Mouse (Mus musculus) heart, embryonic 11.5 days (tissue): ENCODE measurements at regions not wholly inside any gene's neighbourhood (a gene's known extent, or its start where the extent isn't known, plus 50 kb on each side); places are given as distances from the start of the nearest gene placed in this dataset.

ENCODE experiments used
- ATAC-seq: fragments of 200-750 bp; cut with Nextera tagmentation; replicated peaks from 2 replicates; pipeline ENCODE4 v1.8.0; 2017; ENCODE audit warnings: moderate library complexity; ENCODE audit not compliant: insufficient number of reproducible peaks, low FRiP score, low TSS enrichment
- H3K27ac ChIP-seq: fragments of 300-500 bp; sonication (generic); 2 replicates; pipeline ENCODE4 v1.5.1; 2014; ENCODE audit warnings: mild to moderate bottlenecking, low read depth, low read length
- H3K27me3 ChIP-seq: fragments of 300-500 bp; sonication (generic); 2 replicates; pipeline ENCODE4 v1.6.1; 2014; ENCODE audit warnings: mild to moderate bottlenecking, low read length, mixed read lengths; ENCODE audit not compliant: control insufficient read depth, insufficient read depth
- H3K36me3 ChIP-seq: fragments of 300-500 bp; sonication (generic); 2 replicates; pipeline ENCODE4 v1.6.1; 2014; ENCODE audit warnings: mild to moderate bottlenecking, low read length, moderate library complexity, mixed read lengths; ENCODE audit not compliant: control insufficient read depth, insufficient read depth
- H3K4me1 ChIP-seq: fragments of 300-500 bp; sonication (generic); 2 replicates; pipeline ENCODE4 v1.6.1; 2014; ENCODE audit warnings: low read length; ENCODE audit not compliant: control insufficient read depth, insufficient read depth
- H3K4me2 ChIP-seq: fragments of 300-500 bp; sonication (generic); 2 replicates; pipeline ENCODE4 v1.6.1; 2014; ENCODE audit warnings: mild to moderate bottlenecking, moderate library complexity
- H3K4me3 ChIP-seq: fragments of 300-500 bp; sonication (generic); 2 replicates; pipeline ENCODE4 v1.5.1; 2014; ENCODE audit warnings: low read depth, low read length
- H3K9ac ChIP-seq: fragments of 300-500 bp; sonication (generic); 2 replicates; pipeline ENCODE4 v1.6.1; 2014; ENCODE audit warnings: mild to moderate bottlenecking, low read depth, low read length, moderate library complexity
- H3K9me3 ChIP-seq: fragments of 300-500 bp; sonication (generic); replicated peaks from 2 replicates; pipeline ENCODE4 v1.6.1; 2016; ENCODE audit warnings: low read length; ENCODE audit not compliant: control insufficient read depth
- WGBS: fragments of 180-500 bp; shearing (Covaris S2); extraction: QIAGEN DNeasy Blood & Tissue Kit; methylation state at CpG from one replicate; pipeline ENCODE4 v1.1.7; 2014; ENCODE audit not compliant: insufficient replicate concordance; 5-methylcytosine and 5-hydroxymethylcytosine counted together

- Histone ChIP-seq H3K9me3 (no peaks in the 10 kb centered on the region), H3K4me2 (no peak overlapping the region), H3K27ac (no peak overlapping the region), H3K4me1 (no peaks in the 10 kb centered on the region), H3K9ac (no peak overlapping the region), H3K4me3 (no peak overlapping the region), H3K27me3 (no peaks in the 10 kb centered on the region), H3K36me3 (no peaks in the 10 kb centered on the region)
- ATAC-seq = no peak
- WGBS = 80% methylated on average over 3 of the region's 3 CpGs
Observed at GRCm38 (mm10) chr15:71283775-71284174, 2550.6 kb upstream of the Gm6569 start.

GRCm38 (mm10) chr15:71302541-71302940, 2531.8 kb upstream of the Gm6569 start:
- Histone ChIP-seq H3K27ac (no peak overlapping the region), H3K4me3 (no peak overlapping the region), H3K4me2 (no peak overlapping the region), H3K27me3 (no peaks in the 10 kb centered on the region), H3K9ac (no peak overlapping the region), H3K4me1 (no peaks in the 10 kb centered on the region), H3K9me3 (no peaks in the 10 kb centered on the region), H3K36me3 (no peaks in the 10 kb centered on the region)
- no peak for ATAC-seq

GRCm38 (mm10) chr15:71310230-71310629, 2524.1 kb upstream of the Gm6569 start:
- no peak overlapping the region for H3K4me2 ChIP-seq
- no peaks in the 10 kb centered on the region for H3K27me3 ChIP-seq
- H3K27ac ChIP-seq = no peak overlapping the region
- no peaks in the 10 kb centered on the region for H3K36me3 ChIP-seq
- no peaks in the 10 kb centered on the region for H3K9me3 ChIP-seq
- no peak for ATAC-seq
- no peaks in the 10 kb centered on the region for H3K4me1 ChIP-seq
- H3K9ac ChIP-seq = no peak overlapping the region
- 70% methylated on average over 3 of the region's 3 CpGs for WGBS
- H3K4me3 ChIP-seq = no peak overlapping the region

GRCm38 (mm10) chr15:71326596-71326995, 2507.8 kb upstream of the Gm6569 start:
- Histone ChIP-seq H3K4me2 (no peak overlapping the region), H3K27me3 (no peaks in the 10 kb centered on the region), H3K4me1 (no peaks in the 10 kb centered on the region), H3K36me3 (no peaks in the 10 kb centered on the region), H3K27ac (no peak overlapping the region), H3K9ac (no peak overlapping the region), H3K4me3 (no peak overlapping the region), H3K9me3 (no peaks in the 10 kb centered on the region)
- WGBS = 80% methylated on average over 3 of the region's 3 CpGs
- no peak for ATAC-seq

GRCm38 (mm10) chr15:71358189-71358790, 2476.1 kb upstream of the Gm6569 start:
- WGBS = 62% methylated on average over 4 of the region's 4 CpGs
- H3K27me3 ChIP-seq = no peaks in the 10 kb centered on the region
- H3K9me3 ChIP-seq = no peaks in the 10 kb centered on the region
- no peaks in the 10 kb centered on the region for H3K36me3 ChIP-seq
- H3K27ac ChIP-seq = no peak overlapping the region
- no peak overlapping the region for H3K4me3 ChIP-seq
- no peaks in the 10 kb centered on the region for H3K4me1 ChIP-seq
- no peak overlapping the region for H3K4me2 ChIP-seq
- H3K9ac ChIP-seq = no peak overlapping the region
- ATAC-seq = no peak

GRCm38 (mm10) chr15:71375775-71376174, 2458.6 kb upstream of the Gm6569 start:
- no peak overlapping the region for H3K4me3 ChIP-seq
- no peaks in the 10 kb centered on the region for H3K36me3 ChIP-seq
- H3K9ac ChIP-seq = no peak overlapping the region
- H3K9me3 ChIP-seq = no peaks in the 10 kb centered on the region
- no peaks in the 10 kb centered on the region for H3K4me1 ChIP-seq
- 35% methylated on average over 3 of the region's 3 CpGs for WGBS
- no peak overlapping the region for H3K27ac ChIP-seq
- H3K4me2 ChIP-seq = no peak overlapping the region
- ATAC-seq = no peak
- no peaks in the 10 kb centered on the region for H3K27me3 ChIP-seq
